Mouse (Mus musculus) midbrain, postnatal 0 days (tissue): ENCODE measurements around the gene Ccdc15. TPM values are rescaled to one million over a fixed set of nuclear protein-coding genes. Genes with fewer than 3 reads are reported as not detected.

Source experiments
- ATAC-seq: fragments of 200-750 bp; cut with Nextera tagmentation; 2 replicates; pipeline ENCODE4 v1.8.0; 2017; ENCODE audit warnings: moderate number of reproducible peaks, mild to moderate bottlenecking, moderate TSS enrichment, moderate library complexity; ENCODE audit not compliant: low FRiP score
- DNase-seq: peaks from one replicate; pipeline ENCODE4 v3.0.0-alpha.2; 2015; ENCODE audit warnings: low spot score
- H3K27ac ChIP-seq: fragments of 300-500 bp; sonication (generic); 2 replicates; pipeline ENCODE4 v1.5.1; 2014; ENCODE audit warnings: low read depth, mild to moderate bottlenecking, low read length, mixed read lengths
- H3K27me3 ChIP-seq: fragments of 300-500 bp; sonication (generic); 2 replicates; pipeline ENCODE4 v1.6.1; 2014; ENCODE audit warnings: low read length, control low read depth, mixed read lengths; ENCODE audit not compliant: insufficient read depth
- H3K36me3 ChIP-seq: fragments of 300-500 bp; sonication (generic); 2 replicates; pipeline ENCODE4 v1.6.1; 2014; ENCODE audit warnings: low read length, control low read depth, mixed read lengths; ENCODE audit not compliant: insufficient read depth
- H3K4me1 ChIP-seq: fragments of 300-500 bp; sonication (generic); 2 replicates; pipeline ENCODE4 v1.6.1; 2014; ENCODE audit warnings: mild to moderate bottlenecking, control low read depth, antibody characterized with exemption, low read length, mixed read lengths; ENCODE audit not compliant: insufficient read depth
- H3K4me2 ChIP-seq: fragments of 300-500 bp; sonication (generic); 2 replicates; pipeline ENCODE4 v1.6.1; 2014; ENCODE audit warnings: low read depth, mild to moderate bottlenecking, low read length, mixed read lengths; ENCODE audit not compliant: poor library complexity, severe bottlenecking
- H3K4me3 ChIP-seq: fragments of 300-500 bp; sonication (generic); 2 replicates; pipeline ENCODE4 v1.5.1; 2014; ENCODE audit warnings: low read depth, mild to moderate bottlenecking, low read length, moderate library complexity
- H3K9ac ChIP-seq: fragments of 300-500 bp; sonication (generic); replicated peaks from 2 replicates; pipeline ENCODE4 v1.6.1; 2014; ENCODE audit warnings: mild to moderate bottlenecking, low read length, moderate library complexity, mixed read lengths; ENCODE audit not compliant: poor library complexity, severe bottlenecking
- H3K9me3 ChIP-seq: fragments of 300-500 bp; sonication (generic); 2 replicates; pipeline ENCODE4 v1.6.1; 2016; ENCODE audit warnings: low read length, control low read depth
- CTCF ChIP-seq: IDR thresholded peaks from 2 replicates; pipeline ENCODE4 v1.5.1; 2016; ENCODE audit warnings: antibody characterized with exemption, mild to moderate bottlenecking
- WGBS: fragments of 180-500 bp; shearing (Covaris S2); extraction: QIAGEN DNeasy Blood & Tissue Kit; methylation state at CpG from one replicate; pipeline ENCODE4 v1.1.7; 2014; 5-methylcytosine and 5-hydroxymethylcytosine counted together
- polyA plus RNA-seq: library from polyadenylated mRNA; unstranded; fragments of >200 nt; fragmentation: Nextera tagmentation; extraction: Ambion mirVana; gene quantifications from 2 replicates; pipeline ENCODE4 v1.2.1, GENCODE M21; 2015
- total RNA-seq: library from RNA; depleted of rRNA; stranded (reverse); fragments of >200 nt; gene quantifications from 2 replicates; pipeline ENCODE4 v1.2.3, GENCODE M21; 2014

The Ccdc15 gene
- total and polyA plus RNA-seq, 2 experiments from 2014 or later: 5.0 to 8.6 TPM

DNA sequence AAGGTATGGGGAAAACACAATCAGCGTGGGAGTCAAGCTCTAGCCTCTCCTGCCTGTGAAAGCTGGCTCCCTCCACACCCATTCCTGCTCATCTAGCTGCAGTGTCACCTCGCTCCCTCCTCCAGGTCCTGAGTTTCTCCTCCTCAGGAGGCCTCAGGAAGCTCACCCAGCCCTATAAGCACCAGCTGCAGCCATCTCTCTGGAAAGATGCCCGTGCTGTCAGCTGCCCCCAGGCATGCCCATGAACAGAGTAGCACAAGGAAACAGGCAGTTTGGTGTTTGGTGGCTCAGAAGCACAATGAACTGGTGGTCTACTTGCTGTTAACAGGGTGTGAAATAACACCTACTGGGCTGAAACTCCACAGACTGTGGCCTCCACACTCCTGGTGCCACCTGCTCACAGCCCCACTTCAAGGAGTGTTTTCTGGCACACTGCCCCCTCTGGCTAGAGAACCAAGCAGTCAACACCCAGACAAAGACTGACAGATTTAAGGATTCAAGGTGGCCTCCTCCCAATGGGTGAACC, 99.8 kb downstream of the Ccdc15 start:
- H3K4me2 ChIP-seq: no peak overlapping the region
- 62% methylated on average over 3 of the region's 3 CpGs for WGBS
- H3K9ac ChIP-seq: no peak overlapping the region
- DNase-seq: peak; percentile 75
- no peaks in the 10 kb centered on the region for H3K27me3 ChIP-seq
- no peaks in the 10 kb centered on the region for H3K4me1 ChIP-seq
- no peak for ATAC-seq
- no peaks in the 10 kb centered on the region for H3K36me3 ChIP-seq
- H3K9me3 ChIP-seq: no peaks in the 10 kb centered on the region
- H3K4me3 ChIP-seq: no peak overlapping the region
- TF ChIP-seq CTCF: peak; percentile 36; the same call in 1 of the 2 replicates
- H3K27ac ChIP-seq: no peak overlapping the region; the same call in 1 of the 2 replicates

DNA sequence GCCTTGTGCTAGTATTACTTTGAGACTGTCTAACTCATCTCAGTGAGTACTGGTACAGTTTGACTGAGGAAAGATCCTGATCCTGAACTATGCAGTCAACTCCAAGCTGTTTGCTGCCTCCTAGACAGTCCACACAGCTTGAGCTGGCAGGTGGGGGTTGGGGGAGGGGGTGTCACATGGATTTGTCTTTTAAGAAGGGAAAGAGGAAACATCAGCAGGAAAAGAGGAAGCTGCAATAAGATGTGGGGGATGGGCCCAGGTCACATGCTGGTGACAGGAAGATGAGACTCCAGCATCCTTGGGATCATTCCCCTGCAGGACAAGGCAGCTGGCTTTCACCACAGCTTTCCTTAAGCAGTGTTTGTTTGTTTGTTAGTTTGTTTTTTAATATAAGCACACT, 100.8 kb downstream of the Ccdc15 start:
- DNase-seq (no peak), ATAC-seq (no peak)
- H3K27ac ChIP-seq: no peak overlapping the region
- H3K9ac ChIP-seq: no peak overlapping the region
- H3K36me3 ChIP-seq: no peaks in the 10 kb centered on the region
- H3K4me3 ChIP-seq: no peak overlapping the region
- H3K27me3 ChIP-seq: no peaks in the 10 kb centered on the region
- no peaks in the 10 kb centered on the region for H3K4me1 ChIP-seq
- no peak overlapping the region for H3K4me2 ChIP-seq
- H3K9me3 ChIP-seq: no peaks in the 10 kb centered on the region
- no peak for TF ChIP-seq CTCF

DNA sequence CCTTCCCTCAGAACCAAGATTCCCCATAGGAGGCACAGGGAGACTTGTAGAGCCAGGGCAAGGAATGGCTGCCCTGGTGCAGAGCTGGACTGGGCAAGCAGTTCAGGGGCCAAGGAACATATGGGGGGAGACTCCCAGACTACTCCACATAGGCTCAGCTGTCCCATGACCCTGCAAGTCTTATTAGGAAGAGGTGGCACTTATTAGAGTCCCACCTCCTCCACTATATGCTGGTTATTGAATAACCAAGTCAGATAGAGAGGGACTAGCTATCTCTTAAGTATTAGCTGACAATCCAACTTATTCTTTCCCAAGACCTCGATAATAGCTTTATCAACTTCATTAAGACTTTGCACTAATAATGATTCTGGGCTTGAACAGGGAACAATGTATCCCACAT, 102.4 kb downstream of the Ccdc15 start:
- Histone ChIP-seq H3K27ac (no peak overlapping the region), H3K9me3 (no peaks in the 10 kb centered on the region), H3K4me2 (no peak overlapping the region), H3K9ac (no peak overlapping the region), H3K27me3 (no peaks in the 10 kb centered on the region), H3K4me3 (no peak overlapping the region), H3K36me3 (no peaks in the 10 kb centered on the region), H3K4me1 (no peaks in the 10 kb centered on the region)
- no peak for DNase-seq
- 97% methylated on average over 1 of the region's 1 CpGs for WGBS
- no peak for TF ChIP-seq CTCF
- ATAC-seq: no peak

DNA sequence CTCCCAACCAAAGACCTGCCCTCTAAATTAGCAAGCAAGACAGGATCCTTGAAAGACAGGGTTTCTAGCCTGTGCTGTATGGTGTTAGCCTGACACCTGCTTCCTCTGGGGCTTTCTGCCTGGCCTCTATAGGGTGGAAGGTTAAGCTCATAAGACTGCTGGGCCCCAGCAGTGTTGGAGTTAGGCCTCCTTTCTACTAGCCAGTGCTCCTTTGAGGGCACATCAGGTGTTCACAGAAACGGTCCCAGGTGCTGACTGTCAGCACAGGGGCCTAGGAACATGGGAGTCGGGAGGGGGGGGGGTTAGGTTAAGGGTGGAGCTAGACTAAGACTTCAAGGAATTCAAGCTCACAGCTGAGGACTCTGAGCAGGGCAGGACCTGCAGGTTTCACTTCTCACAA, 102.8 kb downstream of the Ccdc15 start:
- ATAC-seq (no peak), DNase-seq (no peak)
- no peak for TF ChIP-seq CTCF
- 52% methylated on average over 2 of the region's 2 CpGs for WGBS
- Histone ChIP-seq H3K9me3 (no peaks in the 10 kb centered on the region), H3K4me1 (no peaks in the 10 kb centered on the region), H3K4me3 (no peak overlapping the region), H3K27ac (no peak overlapping the region), H3K36me3 (no peaks in the 10 kb centered on the region), H3K27me3 (no peaks in the 10 kb centered on the region), H3K4me2 (no peak overlapping the region), H3K9ac (no peak overlapping the region)

DNA sequence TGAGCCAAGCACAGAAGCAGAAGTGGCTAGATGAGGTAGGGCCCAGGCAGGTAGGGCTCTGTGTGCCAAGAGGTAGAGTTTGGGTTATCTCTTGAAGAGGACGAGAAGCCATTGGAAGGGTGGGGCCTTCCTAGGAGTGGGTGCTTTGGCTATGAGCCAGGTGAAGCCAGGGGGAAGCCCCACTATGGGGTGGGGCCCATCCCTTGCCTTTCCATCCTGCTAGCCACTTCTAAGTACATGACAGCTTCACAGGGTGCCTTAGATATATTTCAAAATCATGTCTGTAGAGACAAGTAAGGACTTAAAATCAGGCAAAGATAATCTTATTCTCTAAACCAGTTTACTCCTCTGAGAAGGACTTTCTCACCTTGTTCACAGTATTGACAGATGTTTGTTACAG, 103.6 kb downstream of the Ccdc15 start:
- DNase-seq (no peak), ATAC-seq (no peak)
- Histone ChIP-seq H3K4me1 (no peaks in the 10 kb centered on the region), H3K9ac (no peak overlapping the region), H3K9me3 (no peaks in the 10 kb centered on the region), H3K4me2 (no peak overlapping the region), H3K36me3 (no peaks in the 10 kb centered on the region), H3K4me3 (no peak overlapping the region), H3K27me3 (no peaks in the 10 kb centered on the region), H3K27ac (no peak overlapping the region)
- 86% methylated on average over 1 of the region's 1 CpGs for WGBS
- no peak for TF ChIP-seq CTCF

DNA sequence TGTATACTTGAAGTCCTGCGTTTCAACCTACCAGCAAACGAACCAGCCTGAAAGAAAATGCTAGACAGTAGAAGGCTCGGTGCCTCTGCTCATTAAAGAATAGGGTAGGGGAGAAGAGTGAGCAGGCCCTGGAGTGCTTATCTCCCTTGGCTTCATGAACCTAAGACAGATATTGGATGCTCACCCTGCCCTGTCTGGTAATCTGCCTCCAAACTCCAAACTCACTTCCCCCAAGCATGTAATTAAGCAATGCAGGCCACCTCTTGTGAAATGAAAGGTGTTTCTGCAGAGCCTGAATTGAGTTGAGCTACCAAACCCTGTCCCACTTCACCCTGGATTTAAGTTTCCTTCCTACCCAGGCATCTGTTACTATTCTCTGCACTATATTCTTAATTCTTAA, 105.5 kb downstream of the Ccdc15 start:
- Histone ChIP-seq H3K27ac (no peak overlapping the region), H3K36me3 (no peaks in the 10 kb centered on the region), H3K4me3 (no peak overlapping the region), H3K9me3 (no peaks in the 10 kb centered on the region), H3K4me2 (no peak overlapping the region), H3K4me1 (no peaks in the 10 kb centered on the region), H3K9ac (no peak overlapping the region), H3K27me3 (no peaks in the 10 kb centered on the region)
- 85% methylated on average over 3 of the region's 3 CpGs for WGBS
- TF ChIP-seq CTCF: no peak
- DNase-seq (no peak), ATAC-seq (no peak)
